Mouse (Mus musculus) hindbrain, embryonic 16.5 days (tissue): ENCODE measurements around the gene Ezr. TPM values are rescaled to one million over a fixed set of nuclear protein-coding genes. Genes with fewer than 3 reads are reported as not detected.

Experiments
- ATAC-seq: fragments of 200-750 bp; cut with Nextera tagmentation; 2 replicates; pipeline ENCODE4 v1.8.0; 2017; ENCODE audit warnings: moderate TSS enrichment, moderate library complexity
- H3K27ac ChIP-seq: fragments of 300-500 bp; sonication (generic); 2 replicates; pipeline ENCODE4 v1.5.1; 2014; ENCODE audit warnings: low read depth, mild to moderate bottlenecking, control low read depth, low read length, moderate library complexity
- H3K27me3 ChIP-seq: fragments of 300-500 bp; sonication (generic); replicated peaks from 2 replicates; pipeline ENCODE4 v1.6.1; 2014; ENCODE audit warnings: low read length; ENCODE audit not compliant: control insufficient read depth, insufficient read depth
- H3K36me3 ChIP-seq: fragments of 300-500 bp; sonication (generic); 2 replicates; pipeline ENCODE4 v1.6.1; 2014; ENCODE audit warnings: mild to moderate bottlenecking, low read length, moderate library complexity, mixed read lengths; ENCODE audit not compliant: control insufficient read depth, insufficient read depth
- H3K4me1 ChIP-seq: fragments of 300-500 bp; sonication (generic); 2 replicates; pipeline ENCODE4 v1.6.1; 2014; ENCODE audit warnings: low read depth, low read length; ENCODE audit not compliant: control insufficient read depth, insufficient read depth
- H3K4me2 ChIP-seq: fragments of 300-500 bp; sonication (generic); 2 replicates; pipeline ENCODE4 v1.6.1; 2014; ENCODE audit warnings: mild to moderate bottlenecking, low read length, control low read depth, moderate library complexity
- H3K4me3 ChIP-seq: fragments of 300-500 bp; sonication (generic); 2 replicates; pipeline ENCODE4 v1.5.1; 2014; ENCODE audit warnings: mild to moderate bottlenecking, low read length, control low read depth, moderate library complexity
- H3K9ac ChIP-seq: fragments of 300-500 bp; sonication (generic); 2 replicates; pipeline ENCODE4 v1.6.1; 2014; ENCODE audit warnings: low read depth, mild to moderate bottlenecking, control low read depth, low read length, moderate library complexity
- H3K9me3 ChIP-seq: fragments of 300-500 bp; sonication (generic); 2 replicates; pipeline ENCODE4 v1.6.1; 2014; ENCODE audit warnings: mild to moderate bottlenecking, low read length, moderate library complexity; ENCODE audit not compliant: control insufficient read depth
- WGBS: fragments of 180-500 bp; shearing (Covaris S2); extraction: QIAGEN DNeasy Blood & Tissue Kit; methylation state at CpG from one replicate; pipeline ENCODE4 v1.1.7; 2014; 5-methylcytosine and 5-hydroxymethylcytosine counted together
- polyA plus RNA-seq: library from polyadenylated mRNA; unstranded; fragments of >200 nt; fragmentation: Nextera tagmentation; extraction: Ambion mirVana; gene quantifications from 2 replicates; pipeline ENCODE4 v1.2.1, GENCODE M21; 2015

Gene Ezr
- polyA plus RNA-seq, 1 experiment from 2014 or later = 69.9 TPM

GRCm38 (mm10) chr17:6736306-6737272, 46.0 kb downstream of the Ezr start:
- no peak overlapping the region for H3K4me2 ChIP-seq
- 29% methylated on average over 15 of the region's 15 CpGs for WGBS
- H3K4me1 ChIP-seq = 0 out of 2 replicates have a peak, but pooled peaks cover under 1% of the 10 kb centered on the region
- H3K36me3 ChIP-seq = no peaks in the 10 kb centered on the region
- no peak overlapping the region for H3K4me3 ChIP-seq
- no peak overlapping the region for H3K27ac ChIP-seq
- no peak overlapping the region for H3K9ac ChIP-seq
- ATAC-seq = no peak
- no peaks in the 10 kb centered on the region for H3K9me3 ChIP-seq
- H3K27me3 ChIP-seq = no peaks in the 10 kb centered on the region

GRCm38 (mm10) chr17:6734746-6735441, 47.7 kb downstream of the Ezr start:
- H3K4me2 ChIP-seq = no peak overlapping the region
- H3K4me3 ChIP-seq = no peak overlapping the region
- H3K9ac ChIP-seq = no peak overlapping the region
- H3K9me3 ChIP-seq = no peaks in the 10 kb centered on the region
- no peak overlapping the region for H3K27ac ChIP-seq
- 88% methylated on average over 12 of the region's 12 CpGs for WGBS
- no peaks in the 10 kb centered on the region for H3K27me3 ChIP-seq
- no peaks in the 10 kb centered on the region for H3K4me1 ChIP-seq
- no peak for ATAC-seq
- H3K36me3 ChIP-seq = no peaks in the 10 kb centered on the region

- Histone ChIP-seq H3K4me1 (no peaks in the 10 kb centered on the region; the same call in 1 of the 2 replicates), H3K36me3 (no peaks in the 10 kb centered on the region), H3K27me3 (no peaks in the 10 kb centered on the region), H3K4me2 (no peak overlapping the region), H3K4me3 (no peak overlapping the region), H3K9ac (no peak overlapping the region), H3K27ac (no peak overlapping the region), H3K9me3 (no peaks in the 10 kb centered on the region)
- WGBS = 95% methylated on average over 10 of the region's 10 CpGs
- no peak for ATAC-seq
Measured at GRCm38 (mm10) chr17:6733322-6733875, 49.2 kb downstream of the Ezr start.

GRCm38 (mm10) chr17:6732665-6733064, 49.9 kb downstream of the Ezr start:
- H3K36me3 ChIP-seq = no peaks in the 10 kb centered on the region
- H3K27ac ChIP-seq = no peak overlapping the region
- no peak overlapping the region for H3K4me3 ChIP-seq
- no peaks in the 10 kb centered on the region for H3K27me3 ChIP-seq
- 86% methylated on average over 4 of the region's 4 CpGs for WGBS
- H3K4me1 ChIP-seq = no peaks in the 10 kb centered on the region; the same call in 1 of the 2 replicates
- H3K4me2 ChIP-seq = no peak overlapping the region
- ATAC-seq = no peak
- no peaks in the 10 kb centered on the region for H3K9me3 ChIP-seq
- H3K9ac ChIP-seq = no peak overlapping the region

GRCm38 (mm10) chr17:6731634-6732033, 51.0 kb downstream of the Ezr start:
- Histone ChIP-seq H3K4me3 (no peak overlapping the region), H3K27me3 (no peaks in the 10 kb centered on the region), H3K27ac (no peak overlapping the region), H3K4me2 (no peak overlapping the region), H3K36me3 (no peaks in the 10 kb centered on the region), H3K9me3 (no peaks in the 10 kb centered on the region), H3K9ac (no peak overlapping the region), H3K4me1 (no peaks in the 10 kb centered on the region; the same call in 1 of the 2 replicates)
- no peak for ATAC-seq
- 79% methylated on average over 12 of the region's 12 CpGs for WGBS

- H3K9ac ChIP-seq = no peak overlapping the region
- no peaks in the 10 kb centered on the region for H3K36me3 ChIP-seq
- no peaks in the 10 kb centered on the region for H3K27me3 ChIP-seq
- H3K27ac ChIP-seq = no peak overlapping the region
- no peaks in the 10 kb centered on the region; the same call in 1 of the 2 replicates for H3K4me1 ChIP-seq
- H3K4me2 ChIP-seq = no peak overlapping the region
- H3K9me3 ChIP-seq = no peaks in the 10 kb centered on the region
- 76% methylated on average over 8 of the region's 8 CpGs for WGBS
- no peak for ATAC-seq
- no peak overlapping the region for H3K4me3 ChIP-seq
Measured at GRCm38 (mm10) chr17:6731132-6731531, 51.5 kb downstream of the Ezr start.

- no peaks in the 10 kb centered on the region; the same call in 1 of the 2 replicates for H3K4me1 ChIP-seq
- H3K4me2 ChIP-seq = no peak overlapping the region
- no peaks in the 10 kb centered on the region for H3K36me3 ChIP-seq
- 9% methylated on average over 6 of the region's 6 CpGs for WGBS
- no peaks in the 10 kb centered on the region for H3K9me3 ChIP-seq
- peak; percentile 89 for ATAC-seq
- H3K4me3 ChIP-seq = no peak overlapping the region
- no peaks in the 10 kb centered on the region for H3K27me3 ChIP-seq
- H3K9ac ChIP-seq = no peak overlapping the region
- no peak overlapping the region for H3K27ac ChIP-seq
Measured at GRCm38 (mm10) chr17:6729244-6729742, 53.3 kb downstream of the Ezr start.

GRCm38 (mm10) chr17:6727996-6728610, 54.5 kb downstream of the Ezr start:
- H3K36me3 ChIP-seq = no peaks in the 10 kb centered on the region
- no peak overlapping the region for H3K4me3 ChIP-seq
- H3K4me1 ChIP-seq = no peaks in the 10 kb centered on the region; the same call in 1 of the 2 replicates
- ATAC-seq = no peak
- H3K27me3 ChIP-seq = no peaks in the 10 kb centered on the region
- no peak overlapping the region for H3K27ac ChIP-seq
- no peak overlapping the region for H3K4me2 ChIP-seq
- H3K9ac ChIP-seq = no peak overlapping the region
- 97% methylated on average over 12 of the region's 12 CpGs for WGBS
- H3K9me3 ChIP-seq = no peaks in the 10 kb centered on the region
